Mouse (Mus musculus) heart, embryonic 14.5 days (tissue): ENCODE measurements at regions not wholly inside any gene's neighbourhood (a gene's known extent, or its start where the extent isn't known, plus 50 kb on each side); places are given as distances from the start of the nearest gene placed in this dataset.
A peak's percentile ranks its signal among the peaks of the same experiment; 100 is the strongest.

ENCODE experiments used
- ATAC-seq: fragments of 200-750 bp; cut with Nextera tagmentation; 2 replicates; pipeline ENCODE4 v1.8.0; 2017; ENCODE audit warnings: low read depth, moderate TSS enrichment; ENCODE audit not compliant: insufficient number of reproducible peaks, insufficient read depth, low FRiP score
- H3K27ac ChIP-seq, 2 experiments: fragments of 200-500 bp in 1 of 2; fragments of 300-500 bp in 1 of 2; sonication (generic) in 1 of 2; replicated peaks in 1 of 2; 2 replicates each; pipeline ENCODE4 v1.5.1; 2012 to 2014; ENCODE audit warnings: low read depth in 2 of 2, low read length in 2 of 2, control low read depth in 1 of 2, mild to moderate bottlenecking in 1 of 2, mixed read lengths in 1 of 2; ENCODE audit not compliant: control insufficient read depth in 1 of 2, insufficient read depth in 1 of 2
- H3K27me3 ChIP-seq: fragments of 300-500 bp; sonication (generic); 2 replicates; pipeline ENCODE4 v1.6.1; 2014; ENCODE audit warnings: mild to moderate bottlenecking, low read length, control low read depth; ENCODE audit not compliant: control insufficient read depth, insufficient read depth
- H3K36me3 ChIP-seq: fragments of 300-500 bp; sonication (generic); 2 replicates; pipeline ENCODE4 v1.6.1; 2014; ENCODE audit warnings: mild to moderate bottlenecking, control low read depth, low read length, mixed read lengths; ENCODE audit not compliant: control insufficient read depth, insufficient read depth
- H3K4me1 ChIP-seq, 2 experiments: fragments of 200-500 bp in 1 of 2; fragments of 300-500 bp in 1 of 2; sonication (generic) in 1 of 2; 2 replicates each; pipeline ENCODE4 v1.6.1; 2012 to 2014; ENCODE audit warnings: low read length in 2 of 2, control low read depth in 1 of 2, mixed read lengths in 1 of 2; ENCODE audit not compliant: control insufficient read depth in 2 of 2, insufficient read depth in 2 of 2
- H3K4me2 ChIP-seq: fragments of 300-500 bp; sonication (generic); 2 replicates; pipeline ENCODE4 v1.6.1; 2014; ENCODE audit warnings: mild to moderate bottlenecking, low read length
- H3K4me3 ChIP-seq, 2 experiments: fragments of 200-500 bp in 1 of 2; fragments of 300-500 bp in 1 of 2; sonication (generic) in 1 of 2; 2 replicates each; pipeline ENCODE4 v1.5.1; 2012 to 2014; ENCODE audit warnings: low read length in 2 of 2, mild to moderate bottlenecking in 2 of 2, control low read depth in 1 of 2, low read depth in 1 of 2, moderate library complexity in 1 of 2; ENCODE audit not compliant: control insufficient read depth in 1 of 2, insufficient read depth in 1 of 2
- H3K9ac ChIP-seq: fragments of 300-500 bp; sonication (generic); 2 replicates; pipeline ENCODE4 v1.6.1; 2014; ENCODE audit warnings: mild to moderate bottlenecking, low read length
- H3K9me3 ChIP-seq: fragments of 300-500 bp; sonication (generic); 2 replicates; pipeline ENCODE4 v1.6.1; 2016; ENCODE audit warnings: low read length, control low read depth; ENCODE audit not compliant: control insufficient read depth
- WGBS: fragments of 180-500 bp; shearing (Covaris S2); extraction: QIAGEN DNeasy Blood & Tissue Kit; methylation state at CpG from one replicate; pipeline ENCODE4 v1.1.7; 2014; 5-methylcytosine and 5-hydroxymethylcytosine counted together

DNA sequence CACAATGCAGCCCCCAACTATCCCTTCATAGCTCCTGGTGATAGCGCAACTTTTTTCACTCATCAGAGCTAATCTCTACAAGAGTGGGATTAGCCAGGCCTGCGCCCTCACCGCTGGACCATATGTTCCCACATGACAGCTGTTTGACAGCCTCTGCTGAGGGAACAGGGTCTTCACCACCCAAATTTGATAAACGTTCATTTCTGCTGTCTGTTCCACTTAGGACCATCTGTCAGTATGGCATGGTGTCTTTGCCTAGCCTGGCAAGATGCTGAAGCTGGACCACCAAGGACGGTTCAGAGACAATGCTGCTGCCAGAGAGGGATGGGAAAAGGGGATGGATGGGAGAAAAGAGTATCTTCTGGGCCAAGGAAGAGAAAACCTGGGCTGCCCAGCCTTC, 321.4 kb downstream of the Mycn start:
- H3K27ac ChIP-seq = no peak overlapping the region
- WGBS = 67% methylated on average over 5 of the region's 5 CpGs
- no peak overlapping the region for H3K4me2 ChIP-seq
- H3K9me3 ChIP-seq = no peaks in the 10 kb centered on the region
- H3K36me3 ChIP-seq = no peaks in the 10 kb centered on the region
- no peaks in the 10 kb centered on the region for H3K27me3 ChIP-seq
- no peak for ATAC-seq
- H3K4me1 ChIP-seq = peaks cover 3 to 14% of the 10 kb centered on the region in 2 experiments; a peak in 3 of 4 replicates
- H3K9ac ChIP-seq = no peak overlapping the region
- no peak overlapping the region for H3K4me3 ChIP-seq

DNA sequence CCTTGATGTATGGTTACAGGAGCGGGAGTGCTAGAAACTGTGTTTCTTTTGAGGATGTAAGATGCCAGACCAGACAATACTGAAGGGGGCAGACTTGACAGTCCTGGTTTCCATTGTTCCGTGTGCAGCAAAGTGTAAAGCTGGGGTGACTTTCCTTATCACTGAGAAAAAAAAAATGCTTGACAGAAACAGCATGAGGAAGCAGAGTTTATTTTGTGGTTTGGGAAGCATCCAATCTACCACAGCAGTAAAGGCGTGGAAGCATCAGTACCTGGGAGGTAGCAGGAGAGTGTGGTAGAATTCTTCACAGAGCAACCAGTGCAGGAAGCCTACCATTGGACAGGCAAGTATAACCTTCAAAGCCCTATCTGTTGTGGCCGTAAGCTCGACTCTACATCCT, 322.3 kb downstream of the Mycn start:
- Histone ChIP-seq H3K4me3 (no peak overlapping the region), H3K27ac (no peak overlapping the region), H3K9ac (no peak overlapping the region), H3K27me3 (no peaks in the 10 kb centered on the region), H3K4me2 (no peak overlapping the region), H3K36me3 (no peaks in the 10 kb centered on the region), H3K4me1 (peaks cover 3 to 14% of the 10 kb centered on the region in 2 experiments; a peak in 3 of 4 replicates), H3K9me3 (no peaks in the 10 kb centered on the region)
- no peak for ATAC-seq
- 67% methylated on average over 5 of the region's 5 CpGs for WGBS

DNA sequence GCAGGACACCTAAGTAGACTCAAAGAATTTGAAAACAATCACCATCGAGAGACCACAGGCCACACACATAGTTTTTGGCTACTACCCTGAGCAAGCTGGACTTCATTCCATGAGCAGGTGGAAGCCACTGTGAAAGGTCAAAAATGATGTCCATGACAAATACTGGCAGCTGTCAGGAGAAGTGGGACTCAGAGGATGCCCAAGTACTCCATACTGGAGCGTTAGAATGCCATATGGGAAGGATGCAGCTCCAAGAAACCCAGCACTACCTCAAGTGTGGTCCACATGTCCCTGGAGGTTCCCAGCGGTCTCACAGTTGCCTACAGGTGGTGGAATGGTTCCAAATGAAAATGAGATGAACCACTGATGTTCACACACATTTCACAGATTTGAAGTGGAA, 329.2 kb downstream of the Mycn start:
- H3K27me3 ChIP-seq = no peaks in the 10 kb centered on the region
- H3K36me3 ChIP-seq = no peaks in the 10 kb centered on the region
- H3K4me3 ChIP-seq = no peak overlapping the region
- H3K4me1 ChIP-seq = peaks cover 3 to 7% of the 10 kb centered on the region in 2 experiments; a peak in 1 of 4 replicates
- no peaks in the 10 kb centered on the region for H3K9me3 ChIP-seq
- no peak for ATAC-seq
- H3K9ac ChIP-seq = no peak overlapping the region
- H3K27ac ChIP-seq = no peak overlapping the region
- H3K4me2 ChIP-seq = no peak overlapping the region
- WGBS = 89% methylated on average over 3 of the region's 3 CpGs

DNA sequence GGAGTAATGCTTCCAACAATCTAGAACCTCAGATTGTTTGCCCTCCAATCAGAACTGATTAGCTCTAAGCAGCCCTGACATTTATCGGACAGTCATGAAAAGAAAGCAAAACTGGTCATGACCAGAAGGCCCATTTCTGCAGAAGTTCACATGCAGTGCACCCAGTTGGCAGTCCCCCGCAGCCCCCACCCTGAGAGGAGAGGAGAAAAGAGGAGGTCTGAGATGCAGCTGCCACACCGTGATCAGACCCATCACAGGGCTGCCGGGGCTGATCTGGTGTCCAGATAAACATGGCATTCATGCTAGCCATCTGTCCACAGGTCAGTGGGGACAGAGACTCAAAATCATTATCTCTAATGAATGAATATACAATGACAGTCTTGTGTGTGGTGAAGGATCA, 330.9 kb downstream of the Mycn start:
- Histone ChIP-seq H3K4me1 (peaks cover 3 to 7% of the 10 kb centered on the region in 2 experiments; a peak in 1 of 4 replicates), H3K9me3 (no peaks in the 10 kb centered on the region), H3K27ac (no peak overlapping the region), H3K4me2 (no peak overlapping the region), H3K36me3 (no peaks in the 10 kb centered on the region), H3K9ac (no peak overlapping the region), H3K4me3 (no peak overlapping the region), H3K27me3 (no peaks in the 10 kb centered on the region)
- no peak for ATAC-seq
- WGBS = 70% methylated on average over 4 of the region's 4 CpGs

DNA sequence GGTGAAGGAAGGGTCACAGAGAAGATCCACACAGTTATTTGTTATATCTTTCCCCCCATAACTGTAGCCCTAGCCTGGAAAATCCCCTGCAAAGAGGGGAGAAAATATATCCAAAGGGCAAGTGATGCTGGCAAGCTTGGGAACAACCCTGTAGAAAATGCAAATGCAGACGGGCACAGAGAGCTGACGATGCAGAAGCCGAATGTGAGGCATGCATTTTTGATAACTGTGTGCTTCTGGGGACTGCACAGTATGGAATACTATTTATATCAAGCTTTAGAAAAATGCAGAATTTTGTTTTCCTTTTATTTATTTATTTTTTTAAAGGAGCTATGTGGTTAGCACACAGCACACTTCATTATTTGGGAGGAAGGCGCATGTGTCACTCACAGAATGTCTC, 333.7 kb downstream of the Mycn start:
- Histone ChIP-seq H3K9ac (no peak overlapping the region), H3K9me3 (no peaks in the 10 kb centered on the region), H3K36me3 (no peaks in the 10 kb centered on the region), H3K4me1 (peaks cover 3 to 7% of the 10 kb centered on the region in 2 experiments; a peak in 1 of 4 replicates), H3K27me3 (no peaks in the 10 kb centered on the region), H3K4me3 (no peak overlapping the region), H3K4me2 (no peak overlapping the region), H3K27ac (peak overlapping the region in 1 of 2 experiments; percentile 55; a peak in 3 of 4 replicates)
- WGBS = 69% methylated on average over 4 of the region's 4 CpGs
- ATAC-seq = no peak

DNA sequence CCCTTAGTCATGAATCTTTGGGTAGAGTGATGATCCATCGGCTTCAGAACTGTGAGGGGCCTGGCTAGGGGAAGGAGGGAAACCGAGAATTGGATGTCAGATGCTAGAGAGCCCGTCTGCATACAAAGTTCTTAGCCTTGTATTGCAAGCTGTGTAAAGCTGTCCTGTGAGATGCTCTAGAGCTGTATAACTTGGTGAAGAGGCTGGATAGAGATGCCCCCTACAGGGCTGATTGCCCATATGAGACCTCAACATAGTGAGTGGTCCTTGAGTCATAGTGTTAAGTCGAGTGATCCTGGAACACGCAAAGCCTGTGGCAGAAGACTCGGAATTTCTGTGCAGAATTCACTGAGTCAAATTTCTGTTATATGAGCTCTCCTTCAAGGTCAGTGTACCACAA, 334.8 kb downstream of the Mycn start:
- H3K27me3 ChIP-seq = no peaks in the 10 kb centered on the region
- 86% methylated on average over 6 of the region's 6 CpGs for WGBS
- H3K4me3 ChIP-seq = no peak overlapping the region
- no peak overlapping the region for H3K27ac ChIP-seq
- no peak for ATAC-seq
- H3K9me3 ChIP-seq = no peaks in the 10 kb centered on the region
- H3K4me1 ChIP-seq = peaks cover 3 to 7% of the 10 kb centered on the region in 2 experiments; a peak in 1 of 4 replicates
- no peak overlapping the region for H3K4me2 ChIP-seq
- H3K9ac ChIP-seq = no peak overlapping the region
- no peaks in the 10 kb centered on the region for H3K36me3 ChIP-seq

DNA sequence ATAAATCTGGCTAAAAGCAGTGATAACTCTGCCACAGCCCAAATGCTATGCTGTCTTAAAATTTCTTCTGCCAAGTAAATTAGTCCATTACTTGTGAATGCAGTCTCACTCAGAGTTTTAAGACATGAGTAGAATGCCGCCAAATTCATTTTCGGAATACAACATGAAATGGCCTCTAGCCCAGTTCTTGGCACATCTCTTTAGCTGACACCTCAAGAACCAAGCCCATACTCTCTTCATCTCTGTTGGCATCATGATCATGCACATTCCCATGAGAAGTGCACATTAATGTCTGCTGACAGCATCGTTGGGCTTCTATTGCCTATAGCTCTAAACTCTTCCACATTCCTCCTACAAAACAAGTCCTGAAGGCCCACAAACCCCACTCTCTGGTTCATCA, 336.2 kb downstream of the Mycn start:
- Histone ChIP-seq H3K36me3 (no peaks in the 10 kb centered on the region), H3K27me3 (no peaks in the 10 kb centered on the region), H3K4me2 (no peak overlapping the region), H3K27ac (no peak overlapping the region), H3K4me3 (no peak overlapping the region), H3K4me1 (peaks cover 3 to 7% of the 10 kb centered on the region in 2 experiments; a peak in 1 of 4 replicates), H3K9me3 (no peaks in the 10 kb centered on the region), H3K9ac (no peak overlapping the region)
- WGBS = 94% methylated on average over 3 of the region's 3 CpGs
- ATAC-seq = no peak

DNA sequence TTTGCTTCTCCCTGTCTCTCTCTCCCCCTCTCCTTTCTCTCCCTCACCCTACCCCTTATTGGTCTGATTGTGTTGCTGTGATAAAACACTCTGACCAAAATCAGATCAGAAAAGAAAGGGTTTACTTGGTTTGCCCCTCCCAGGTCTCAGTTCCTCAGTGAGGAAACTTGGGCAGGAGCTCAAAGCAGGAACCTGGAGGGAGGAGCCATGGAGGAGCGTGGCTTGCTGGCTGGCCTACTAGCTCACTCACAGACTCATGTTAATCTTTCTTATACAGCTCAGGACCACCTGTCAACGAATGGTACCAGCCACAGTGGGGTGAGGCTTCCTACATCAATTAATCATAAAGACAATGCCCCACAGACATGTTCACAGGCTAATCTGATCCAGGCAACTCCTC, 339.4 kb downstream of the Fam49a start:
- Histone ChIP-seq H3K4me2 (no peak overlapping the region), H3K36me3 (no peaks in the 10 kb centered on the region), H3K9me3 (no peaks in the 10 kb centered on the region), H3K27ac (no peak overlapping the region), H3K27me3 (no peaks in the 10 kb centered on the region), H3K4me3 (no peak overlapping the region), H3K4me1 (no peaks in the 10 kb centered on the region), H3K9ac (no peak overlapping the region)
- WGBS = 51% methylated on average over 2 of the region's 2 CpGs
- ATAC-seq = no peak
